Mouse (Mus musculus) adrenal gland, postnatal 0 days (tissue): ENCODE data around the gene Vmn1r227. TPM values are rescaled to one million over a fixed set of nuclear protein-coding genes. Genes with fewer than 3 reads are reported as not detected.

ENCODE experiments used
- polyA plus RNA-seq: library from polyadenylated mRNA; unstranded; fragments of >200 nt; fragmentation: Nextera tagmentation; extraction: Ambion mirVana; gene quantifications from 2 replicates; pipeline ENCODE4 v1.2.1, GENCODE M21; 2015

The Vmn1r227 gene
- not detected in 2 replicates for polyA plus RNA-seq

GRCm38 (mm10) chr17:20729543-20729942, at the start of gene Vmn1r227:
Vmn1r227 (plus strand) TSS chr17:20729843.

GRCm38 (mm10) chr17:20682543-20682942, 47.1 kb upstream of the Vmn1r227 start, which contains the start of gene Vmn1r226:
Vmn1r226 (plus strand) TSS chr17:20682843.

DNA sequence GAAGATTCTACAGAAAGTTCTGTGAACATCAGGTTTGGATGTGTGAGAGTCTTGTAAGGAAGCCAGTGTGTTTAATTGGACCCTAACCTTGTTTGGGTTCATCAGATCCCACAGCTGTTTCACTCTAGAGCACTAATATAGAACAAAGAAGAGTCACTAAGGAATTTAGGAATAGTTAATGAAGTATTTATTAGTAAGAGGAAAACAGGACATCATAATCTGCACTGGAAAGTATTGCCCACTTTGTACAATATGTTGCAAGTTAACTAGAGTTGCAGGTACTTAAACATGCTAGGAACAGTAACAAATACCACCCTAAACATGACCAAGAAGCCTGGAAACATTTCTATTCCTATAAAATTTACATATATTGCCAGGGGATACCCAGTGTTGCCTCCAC, 56.4 kb downstream of the Vmn1r227 start, which contains the start of gene Vmn1r228:
TSS of gene Vmn1r228 (minus strand) at position 101 of the 400 bp plus-strand sequence.

Other genes starting within 250 kb of the Vmn1r227 start
- gene Vmn2r108, start 248.5 kb upstream of the Vmn1r227 start, polyA plus RNA-seq, result not detected in 2 replicates
- not detected in 2 replicates for gene Vmn1r225, start 231.7 kb upstream of the Vmn1r227 start, polyA plus RNA-seq
- not detected in 2 replicates for gene Vmn2r109, start 165.1 kb upstream of the Vmn1r227 start, polyA plus RNA-seq
- 0.01 TPM in 1 of 2 replicates, not detected in the other for gene Vmn2r110, start 133.4 kb upstream of the Vmn1r227 start, polyA plus RNA-seq
- not detected in 2 replicates for gene Fpr-rs3, start 105.0 kb upstream of the Vmn1r227 start, polyA plus RNA-seq
- not detected in 2 replicates for gene Vmn1r226, start 47.0 kb upstream of the Vmn1r227 start, polyA plus RNA-seq
- gene Vmn1r228, start 56.3 kb downstream of the Vmn1r227 start, polyA plus RNA-seq, result not detected in 2 replicates
- not detected in 2 replicates for gene Vmn1r229, start 81.7 kb downstream of the Vmn1r227 start, polyA plus RNA-seq
- not detected in 2 replicates for gene Vmn1r230, start 110.6 kb downstream of the Vmn1r227 start, polyA plus RNA-seq
- not detected in 2 replicates for gene Vmn1r231, start 175.2 kb downstream of the Vmn1r227 start, polyA plus RNA-seq
- not detected in 2 replicates for gene Vmn1r232, start 189.9 kb downstream of the Vmn1r227 start, polyA plus RNA-seq
- 253 and 297 TPM in 2 replicates for gene Ppp2r1a, start 215.5 kb downstream of the Vmn1r227 start, polyA plus RNA-seq